Mouse (Mus musculus): ENCODE data around the gene Trabd2b.

Trabd2b gene

GRCm38 (mm10) chr4:114492157-114492556 is 85.6 kb downstream of the Trabd2b start:
- intact Hi-C loops (cut with DNase I), result no loop called here

GRCm38 (mm10) chr4:114494035-114494434 is 87.5 kb downstream of the Trabd2b start:
- intact Hi-C loops (cut with DNase I), result no loop called here

- intact Hi-C loops (cut with DNase I), result no loop called here
Observed at GRCm38 (mm10) chr4:114495688-114496426, 89.3 kb downstream of the Trabd2b start.

- intact Hi-C loops (cut with DNase I), result no loop called here
Observed at GRCm38 (mm10) chr4:114499650-114500049, 93.1 kb downstream of the Trabd2b start.

- intact Hi-C loops (cut with DNase I), result no loop called here
Observed at GRCm38 (mm10) chr4:114500317-114500716, 93.8 kb downstream of the Trabd2b start.

- intact Hi-C loops (cut with DNase I), result no loop called here
Observed at GRCm38 (mm10) chr4:114501048-114501447, 94.5 kb downstream of the Trabd2b start.

GRCm38 (mm10) chr4:114501611-114502010 is 95.1 kb downstream of the Trabd2b start:
- intact Hi-C loops (cut with DNase I), result no loop called here

- intact Hi-C loops (cut with DNase I), result no loop called here
Observed at GRCm38 (mm10) chr4:114504227-114505041, 97.9 kb downstream of the Trabd2b start.

- intact Hi-C loops (cut with DNase I), result no loop called here
Observed at GRCm38 (mm10) chr4:114509601-114510000, 103.1 kb downstream of the Trabd2b start.

GRCm38 (mm10) chr4:114511649-114512048 is 105.1 kb downstream of the Trabd2b start:
- intact Hi-C loops (cut with DNase I), result no loop called here

- intact Hi-C loops (cut with DNase I), result no loop called here
Observed at GRCm38 (mm10) chr4:114513149-114513548, 106.6 kb downstream of the Trabd2b start.

- intact Hi-C loops (cut with DNase I), result no loop called here
Observed at GRCm38 (mm10) chr4:114515330-114515771, 108.8 kb downstream of the Trabd2b start.

- intact Hi-C loops (cut with DNase I), result no loop called here
Observed at GRCm38 (mm10) chr4:114516651-114517050, 110.1 kb downstream of the Trabd2b start.

GRCm38 (mm10) chr4:114518061-114518460 is 111.5 kb downstream of the Trabd2b start:
- intact Hi-C loops (cut with DNase I), result no loop called here

GRCm38 (mm10) chr4:114518571-114518970 is 112.0 kb downstream of the Trabd2b start:
- intact Hi-C loops (cut with DNase I), result no loop called here

- intact Hi-C loops (cut with DNase I), result no loop called here
Observed at GRCm38 (mm10) chr4:114519321-114519720, 112.8 kb downstream of the Trabd2b start.

- intact Hi-C loops (cut with DNase I), result no loop called here
Observed at GRCm38 (mm10) chr4:114519966-114520365, 113.4 kb downstream of the Trabd2b start.

GRCm38 (mm10) chr4:114523335-114524188 is 117.0 kb downstream of the Trabd2b start:
- intact Hi-C loops (cut with DNase I), result no loop called here

GRCm38 (mm10) chr4:114531591-114531990 is 125.1 kb downstream of the Trabd2b start:
- intact Hi-C loops (cut with DNase I), result no loop called here

GRCm38 (mm10) chr4:114533894-114534754 is 127.6 kb downstream of the Trabd2b start:
- intact Hi-C loops (cut with DNase I), result no loop called here

Measured in adrenal gland (tissue).